Mouse (Mus musculus) CH12.LX (cell line): Measurements from ENCODE around the gene Msmb.

Experiments
- CHD2 ChIP-seq: IDR thresholded peaks from 2 replicates; pipeline ENCODE4 v1.6.1; 2011; ENCODE audit warnings: low read length, improper control_type of control experiment
- CTCF ChIP-seq, 2 experiments: IDR thresholded peaks in 1 of 2; conservative IDR thresholded peaks in 1 of 2; 2 replicates each; pipeline ENCODE4 v1.5.1; 2011 to 2012; ENCODE audit warnings: low read depth in 2 of 2, low read length in 2 of 2, improper control_type of control experiment in 1 of 2, inconsistent platforms in 1 of 2, mild to moderate bottlenecking in 1 of 2, moderate library complexity in 1 of 2
- POLR2A ChIP-seq: IDR thresholded peaks from 2 replicates; pipeline ENCODE4 v1.6.1; 2011; ENCODE audit warnings: low read depth, mild to moderate bottlenecking, improper control_type of control experiment, low read length
- TBP ChIP-seq: conservative IDR thresholded peaks from 2 replicates; pipeline ENCODE4 v1.6.1; 2011; ENCODE audit warnings: low read depth, low read length, improper control_type of control experiment
- ZKSCAN1 ChIP-seq: IDR thresholded peaks from 2 replicates; pipeline ENCODE4 v1.6.1; 2012; ENCODE audit warnings: low read depth, inconsistent platforms, low read length, improper control_type of control experiment, borderline replicate concordance

DNA sequence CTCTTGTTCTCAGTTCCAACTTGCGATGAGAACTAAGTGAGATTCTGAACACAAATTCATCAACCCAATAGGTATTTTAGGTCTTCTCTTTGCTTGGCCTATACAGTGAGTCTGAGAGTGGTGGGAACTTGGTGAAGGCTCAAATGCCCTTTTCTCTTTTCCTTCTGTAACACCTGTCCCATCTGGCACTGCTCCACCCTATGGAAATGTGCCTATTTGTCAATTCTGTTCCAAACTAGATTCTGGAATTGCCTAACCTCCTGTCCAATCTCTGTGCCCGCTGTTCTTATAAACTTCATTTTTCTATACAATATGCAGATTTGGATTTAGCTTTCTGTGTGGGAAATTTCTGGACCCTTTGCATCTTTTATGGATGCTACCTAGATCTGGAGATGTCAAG is 11.3 kb downstream of the Msmb start:
- TF ChIP-seq CTCF (conservative IDR thresholded peaks at IDR 0.05 in 1 of 2, IDR thresholded peaks at IDR 0.05 in 1 of 2; ENCODE audit: low read depth in 2 of 2, low read length in 2 of 2) = no peak
- no peak for TF ChIP-seq TBP
- TF ChIP-seq POLR2A = no peak
- no peak for TF ChIP-seq CHD2
- no peak for TF ChIP-seq ZKSCAN1
